Mouse (Mus musculus): Measurements from ENCODE around the gene Rab39. TPM values are rescaled to one million over a fixed set of nuclear protein-coding genes. Genes with fewer than 3 reads are reported as not detected.
A peak's percentile ranks its signal among the peaks of the same experiment; 100 is the strongest.

The Rab39 gene
- total RNA-seq (2021), result under 1 TPM in 1 of 2 experiments, not detected in 1; 0.14 TPM
- long read RNA-seq, experiment 1, result 0 reads
- long read RNA-seq, experiment 2, result 0 reads

GRCm38 (mm10) chr9:53705992-53706696 is at the start of gene Rab39:
Gene Rab39 (minus strand): TSS chr9:53706232.
- peak; percentile 76 for DNase-seq

GRCm38 (mm10) chr9:53754801-53755200 is 48.8 kb upstream of the Rab39 start:
- no peak for DNase-seq

- no peak for DNase-seq
Measured at GRCm38 (mm10) chr9:53750899-53751298, 44.9 kb upstream of the Rab39 start.

GRCm38 (mm10) chr9:53750411-53750810 is 44.4 kb upstream of the Rab39 start:
- DNase-seq, result no peak

GRCm38 (mm10) chr9:53740829-53741404 is 34.9 kb upstream of the Rab39 start:
- DNase-seq, result no peak

GRCm38 (mm10) chr9:53705491-53705991 is 491 bp downstream of the Rab39 start:
- DNase-seq, result peak; percentile 8

GRCm38 (mm10) chr9:53702991-53703390 is 3.0 kb downstream of the Rab39 start:
- DNase-seq, result no peak

GRCm38 (mm10) chr9:53700496-53700895 is 5.5 kb downstream of the Rab39 start:
- DNase-seq, result no peak

GRCm38 (mm10) chr9:53695846-53696245 is 10.2 kb downstream of the Rab39 start:
- DNase-seq, result no peak

- no peak for DNase-seq
Measured at GRCm38 (mm10) chr9:53693718-53694117, 12.3 kb downstream of the Rab39 start.

GRCm38 (mm10) chr9:53691745-53692670 is 14.0 kb downstream of the Rab39 start:
- DNase-seq, result no peak

- no peak for DNase-seq
Measured at GRCm38 (mm10) chr9:53680851-53681250, 25.2 kb downstream of the Rab39 start.

GRCm38 (mm10) chr9:53676921-53677320 is 29.1 kb downstream of the Rab39 start:
- DNase-seq, result no peak

GRCm38 (mm10) chr9:53673571-53673970 is 32.5 kb downstream of the Rab39 start:
- peak; percentile 68 for DNase-seq

- peak; percentile 15 for DNase-seq
Measured at GRCm38 (mm10) chr9:53669680-53670219, 36.3 kb downstream of the Rab39 start, which contains the start of gene Cul5. Gene Cul5 (minus strand): TSS chr9:53670014.

GRCm38 (mm10) chr9:53667020-53667669 is 38.9 kb downstream of the Rab39 start:
- DNase-seq, result peak; percentile 98

- no peak for DNase-seq
Measured at GRCm38 (mm10) chr9:53666665-53667019, 39.4 kb downstream of the Rab39 start.

GRCm38 (mm10) chr9:53665428-53665827 is 40.6 kb downstream of the Rab39 start:
- no peak for DNase-seq

- DNase-seq, result no peak
Measured at GRCm38 (mm10) chr9:53664819-53665218, 41.2 kb downstream of the Rab39 start.

- DNase-seq, result no peak
Measured at GRCm38 (mm10) chr9:53634796-53635195, 71.2 kb downstream of the Rab39 start.
